Mouse (Mus musculus) thymus, postnatal 0 days (tissue): Measurements from ENCODE around the gene Olfr221. TPM values are rescaled to one million over a fixed set of nuclear protein-coding genes. Genes with fewer than 3 reads are reported as not detected.

ENCODE experiments used
- DNase-seq: peaks from one replicate; pipeline ENCODE4 v3.0.0-alpha.2; 2015; ENCODE audit warnings: low spot score
- polyA plus RNA-seq: library from polyadenylated mRNA; unstranded; fragments of >200 nt; fragmentation: Nextera tagmentation; extraction: Ambion mirVana; gene quantifications from 2 replicates; pipeline ENCODE4 v1.2.1, GENCODE M21; 2015

Gene Olfr221
- polyA plus RNA-seq, 1 experiment from 2014 or later, result not detected

DNA sequence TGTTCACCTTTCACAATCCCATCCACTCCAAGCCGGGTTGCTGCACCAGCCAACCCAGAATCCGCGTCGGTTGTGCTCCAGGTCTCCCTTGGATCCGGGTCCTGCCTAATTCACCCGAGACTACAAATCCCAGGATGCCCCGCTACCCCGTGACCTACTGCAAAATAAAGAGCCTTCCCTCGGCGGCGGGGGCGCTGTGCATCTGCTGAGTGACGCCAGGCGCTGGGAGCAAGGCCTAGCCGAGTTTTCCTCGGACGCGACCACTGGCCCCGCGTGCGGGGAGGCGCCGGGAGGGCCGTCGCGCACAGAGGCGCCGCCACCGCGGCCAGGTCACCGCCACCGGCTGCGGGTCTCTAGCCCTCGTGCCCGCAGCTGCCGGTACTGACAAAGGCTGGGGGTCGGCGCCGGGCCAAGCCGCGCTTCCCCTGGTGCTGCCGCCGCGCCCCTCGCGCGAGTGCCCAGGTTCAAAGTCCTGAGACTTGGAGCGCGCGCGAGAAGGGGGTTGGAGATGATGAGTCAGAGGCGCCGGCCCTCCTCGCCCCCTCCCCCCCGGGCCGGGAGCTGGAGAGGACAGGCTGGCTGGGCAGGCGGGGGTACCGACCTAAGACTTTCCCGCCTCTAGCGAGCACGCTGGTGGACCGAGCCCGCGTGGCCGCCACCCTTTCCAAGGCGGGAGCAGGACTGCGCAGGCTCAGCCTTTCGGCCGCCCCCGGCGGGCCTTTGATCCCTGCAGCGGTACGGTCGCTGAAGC is 22.5 kb downstream of the Olfr221 start:
- DNase-seq, result peak; percentile 98

DNA sequence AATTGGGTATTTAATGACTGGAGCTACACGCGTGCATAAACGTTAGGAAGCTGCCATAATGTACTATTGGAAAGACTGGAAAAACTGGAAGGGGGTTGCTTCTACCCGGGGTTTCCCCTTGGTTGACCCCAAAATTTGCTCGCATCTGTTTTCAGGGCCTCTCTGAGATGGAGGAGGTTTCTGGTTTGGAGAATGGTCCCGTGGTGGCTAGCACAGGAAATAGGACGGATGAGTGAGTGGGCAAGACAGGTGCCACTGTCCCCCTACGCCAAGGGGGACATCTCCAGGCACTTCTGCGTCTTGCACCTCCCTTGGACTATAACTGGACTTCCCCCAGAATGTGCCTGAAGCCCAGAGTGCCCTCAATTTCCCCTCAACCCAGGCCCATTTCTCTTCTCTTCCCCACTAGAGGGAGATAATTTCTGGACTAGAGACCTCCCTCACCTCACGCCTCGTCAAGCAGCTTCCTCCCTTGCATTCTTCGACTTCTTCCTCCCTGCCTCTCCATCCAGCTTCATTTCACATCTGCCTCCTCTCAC is 23.1 kb downstream of the Olfr221 start:
- no peak for DNase-seq

DNA sequence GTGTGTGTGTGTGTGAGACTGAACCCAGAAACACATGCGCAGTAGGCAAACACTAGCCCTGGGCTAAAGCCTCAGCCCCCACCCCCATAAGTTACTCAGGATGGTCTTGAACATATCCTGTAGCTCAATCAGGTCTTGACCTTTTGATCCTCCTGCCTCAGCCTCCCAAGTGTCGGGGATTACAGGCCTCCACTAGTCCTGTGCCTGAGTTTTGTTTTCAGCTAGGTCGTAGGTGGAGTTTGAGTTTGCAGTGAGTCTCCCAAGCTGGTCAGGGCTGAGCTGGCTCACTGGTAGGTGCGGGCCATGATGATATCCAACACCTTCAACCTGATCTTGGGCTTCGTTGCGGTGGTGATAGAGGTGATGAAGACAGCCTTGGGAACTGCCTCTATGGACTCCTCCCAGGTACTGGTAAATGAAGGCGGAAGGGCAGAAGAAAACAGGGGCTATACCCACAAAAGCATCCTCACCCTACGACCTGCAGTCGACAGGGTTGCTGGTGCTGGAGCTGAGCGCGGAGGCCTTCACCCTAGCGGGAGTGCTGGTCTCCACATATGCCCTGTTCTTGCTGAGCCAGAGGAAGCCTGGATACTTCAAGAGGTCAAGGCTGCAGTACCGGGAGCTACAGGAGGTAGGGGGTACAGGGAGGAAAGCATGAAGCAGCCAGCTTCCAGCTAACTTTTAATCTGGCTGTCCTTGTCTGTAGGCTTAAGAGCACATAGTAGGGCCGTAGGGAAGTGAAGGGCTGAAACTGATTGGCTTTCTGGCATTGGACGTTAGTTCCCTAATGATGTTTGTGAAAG is 23.8 kb downstream of the Olfr221 start:
- no peak for DNase-seq

DNA sequence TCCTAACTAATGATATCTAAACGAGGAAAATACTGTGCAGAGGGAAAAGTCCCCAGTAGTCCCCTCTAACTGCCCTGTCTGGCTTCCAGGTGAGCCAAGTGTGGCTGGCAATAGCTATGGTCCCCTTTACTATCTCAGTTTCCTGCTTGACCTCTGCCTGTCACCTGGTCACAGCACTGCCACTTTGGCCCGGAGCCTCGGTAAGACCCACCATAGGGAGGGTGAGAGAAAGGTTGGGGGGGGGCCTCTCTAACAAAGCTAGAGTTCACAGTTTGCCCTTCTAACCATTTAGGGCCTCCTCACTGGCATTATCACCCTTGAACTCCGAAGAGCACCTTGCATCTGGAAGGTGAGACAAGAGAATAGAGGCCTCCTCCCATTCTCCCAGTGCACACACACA is 24.6 kb downstream of the Olfr221 start:
- no peak for DNase-seq

DNA sequence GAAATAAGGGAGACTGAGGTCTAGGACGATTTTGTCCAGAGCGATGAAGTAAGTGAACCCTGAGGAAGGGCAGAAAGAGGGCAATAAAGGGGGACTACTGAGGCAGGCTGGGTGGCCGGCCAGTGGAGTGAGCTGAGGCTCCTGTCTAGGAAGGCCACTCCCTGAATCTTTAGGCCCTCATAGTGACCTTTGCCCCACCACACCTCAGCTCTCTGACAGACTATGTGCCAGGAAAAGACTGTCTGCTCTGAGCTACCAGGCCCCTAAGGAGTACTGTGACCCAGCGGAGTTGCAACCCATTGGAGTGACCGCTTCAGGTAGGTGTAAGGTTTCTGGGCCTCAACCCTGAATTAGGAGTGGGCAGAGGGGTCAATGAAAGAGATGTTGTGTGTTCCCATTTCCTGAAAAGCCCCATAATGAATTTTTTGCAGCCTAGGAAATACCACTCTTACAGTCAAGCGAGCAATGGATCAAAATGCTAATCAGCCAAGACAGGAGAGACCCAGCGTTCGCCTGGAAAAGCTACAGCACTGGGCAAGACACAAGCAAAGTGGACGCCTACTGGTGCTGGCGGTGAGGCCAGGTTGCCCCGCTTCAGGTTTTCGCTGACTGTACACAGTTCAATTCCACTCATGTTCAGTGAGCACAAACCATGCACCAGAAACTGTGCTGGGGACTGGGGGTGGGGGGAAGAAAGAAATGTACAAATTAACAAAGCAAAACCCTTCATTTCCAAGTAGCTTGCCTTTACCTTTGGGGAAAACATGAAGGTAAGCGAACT is 25.4 kb downstream of the Olfr221 start:
- no peak for DNase-seq

DNA sequence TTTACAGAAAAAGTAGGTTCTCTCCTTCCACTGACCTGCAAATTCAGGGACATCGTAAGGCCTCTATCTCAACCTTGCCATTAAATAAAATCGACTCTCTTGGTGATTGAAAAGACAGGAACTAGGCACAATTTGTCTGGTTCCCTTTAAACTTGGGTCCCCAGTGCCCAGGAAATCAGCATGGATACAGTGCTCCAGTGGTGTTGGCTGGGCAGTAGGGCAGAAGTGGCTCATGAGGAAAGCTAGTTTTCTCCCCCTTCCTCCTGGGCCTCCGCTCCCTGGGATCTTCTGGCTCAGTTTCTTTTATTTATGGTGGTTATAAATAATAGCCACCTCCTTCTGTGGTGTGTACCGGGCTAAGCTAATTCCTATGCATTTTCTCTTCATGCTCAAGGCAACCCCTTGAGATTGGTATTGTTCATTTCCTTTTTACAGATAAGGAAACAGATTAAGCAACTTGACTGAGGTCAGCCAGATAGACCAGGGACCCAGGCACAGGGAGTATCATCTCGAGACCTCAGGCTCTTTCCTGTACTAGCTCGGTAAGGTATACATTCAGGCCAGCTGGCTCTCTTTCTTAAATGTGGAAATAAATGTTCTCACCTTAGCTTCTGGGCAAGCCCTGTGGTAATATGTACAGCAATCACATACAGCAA is 26.7 kb downstream of the Olfr221 start, which contains the start of gene Tmem253:
Gene Tmem253 (plus strand): TSS at position 214 of the 656 bp plus-strand sequence.
- no peak for DNase-seq

DNA sequence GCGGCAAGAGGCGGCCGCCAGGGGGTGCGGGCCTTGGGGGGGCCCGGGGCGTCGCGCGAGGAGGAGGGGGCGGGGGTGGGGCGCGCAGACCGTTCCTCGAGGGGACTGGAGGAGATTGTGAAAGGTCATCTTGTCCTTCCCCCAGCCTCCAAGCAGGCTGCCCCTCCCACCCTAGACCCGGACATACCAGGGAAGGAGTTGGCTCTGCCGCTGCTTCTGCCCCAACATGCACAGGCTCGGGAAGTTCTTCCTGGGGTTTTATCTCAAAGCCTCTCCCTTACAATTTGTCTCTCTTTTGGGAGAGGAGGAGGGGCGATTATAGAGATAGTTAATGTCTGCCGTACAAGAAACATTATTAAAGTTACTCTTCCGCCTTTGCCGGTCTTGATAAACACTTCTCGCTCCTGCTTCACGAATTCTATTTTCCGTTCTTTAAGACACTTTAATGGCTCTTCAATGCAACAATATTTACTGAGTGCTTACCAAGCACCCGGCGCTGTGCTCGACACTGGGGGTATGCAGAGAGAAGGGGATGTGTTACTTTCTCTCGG is 27.4 kb downstream of the Olfr221 start:
- DNase-seq, result peak; percentile 61

DNA sequence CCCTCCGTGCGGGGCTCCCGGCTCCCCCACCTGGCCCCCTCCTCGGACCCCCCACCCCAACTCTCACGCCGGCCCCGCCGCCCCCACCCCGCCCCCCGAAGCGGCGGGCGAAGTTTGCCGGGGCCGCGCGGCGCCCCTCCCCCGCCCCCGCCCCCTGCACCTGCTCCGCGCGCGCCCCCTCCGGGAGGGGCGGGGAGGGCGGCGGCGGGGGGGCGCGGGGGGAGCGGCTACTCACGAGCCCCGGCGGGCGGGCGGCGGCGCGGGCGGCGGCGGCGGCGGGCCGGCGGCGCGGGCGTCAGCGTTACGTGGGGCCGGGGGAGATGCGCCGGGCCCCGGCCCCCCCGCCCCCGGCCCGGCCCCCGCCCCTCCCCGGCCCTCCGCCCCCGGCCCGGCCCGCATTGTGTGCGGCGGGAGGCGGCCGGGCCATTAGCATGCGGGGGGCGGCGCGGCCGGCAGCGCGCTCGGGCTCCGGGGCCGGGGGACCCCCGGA is 27.9 kb downstream of the Olfr221 start:
- DNase-seq, result no peak

DNA sequence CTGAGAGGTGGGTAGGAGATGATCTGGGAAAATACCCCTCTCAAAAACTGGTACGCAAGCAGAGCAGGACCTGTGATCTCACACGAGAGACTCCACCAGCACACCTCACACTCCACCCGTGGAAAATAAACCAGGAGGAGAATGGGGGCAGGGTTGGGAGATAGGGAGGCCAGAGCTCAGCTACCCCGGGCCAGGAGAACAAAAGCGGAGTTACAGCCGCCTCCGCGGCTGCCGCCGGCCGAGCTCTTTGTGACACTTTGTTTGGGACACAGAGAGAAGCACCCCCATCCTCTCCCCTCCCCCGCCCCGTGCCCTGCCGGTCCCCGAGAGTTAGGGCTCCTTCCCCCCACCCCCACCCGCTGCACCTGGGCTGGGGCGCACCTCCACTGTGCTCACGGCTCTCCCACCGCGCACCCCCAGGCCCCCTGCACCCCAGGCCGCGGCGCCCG is 28.5 kb downstream of the Olfr221 start:
- DNase-seq, result peak; percentile 83

DNA sequence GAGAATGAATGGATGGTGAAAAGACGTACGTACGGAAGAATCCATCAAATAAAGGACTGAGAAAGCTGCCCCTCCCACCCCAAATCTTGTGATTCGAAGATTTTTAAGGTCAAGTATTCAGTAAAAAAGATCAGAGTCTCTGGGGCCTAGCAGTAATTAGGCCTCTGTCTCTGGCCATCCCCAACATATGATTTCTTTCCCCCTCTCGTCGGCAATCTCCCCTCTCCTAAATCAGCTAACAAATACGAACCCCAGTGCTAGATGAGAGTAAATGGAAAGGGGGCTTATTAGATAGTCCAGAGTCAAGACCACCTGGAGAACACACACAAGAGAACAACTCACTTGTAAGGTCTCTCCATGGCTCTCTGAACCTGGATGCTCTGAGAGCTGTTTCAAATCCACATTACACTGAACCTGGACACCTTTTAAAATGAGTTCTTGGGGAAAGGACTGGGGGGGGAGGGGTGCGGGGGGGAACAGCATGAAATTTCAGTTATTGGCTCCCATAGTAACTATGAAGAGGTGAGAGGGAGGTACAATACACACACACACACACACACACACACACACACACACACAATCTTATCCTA is 29.1 kb downstream of the Olfr221 start:
- DNase-seq, result no peak

DNA sequence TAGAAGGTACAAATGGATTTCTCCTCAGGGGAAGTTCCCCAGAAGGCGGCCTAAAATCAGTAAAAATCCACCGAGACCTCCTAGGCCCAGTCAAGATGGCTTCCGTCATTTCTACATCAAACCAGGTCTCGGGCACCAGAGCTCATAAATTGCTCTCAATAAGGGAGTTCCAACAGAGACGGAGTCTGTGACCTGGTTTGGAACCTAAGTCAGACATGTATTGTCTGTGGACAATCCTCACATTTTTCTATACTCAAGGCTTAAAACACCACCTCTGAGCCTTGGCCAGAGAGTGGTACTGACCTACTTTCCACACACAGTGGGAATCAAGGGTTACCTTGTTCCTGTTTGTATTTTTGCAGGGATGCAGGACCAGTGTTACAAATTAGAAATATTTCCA is 29.7 kb downstream of the Olfr221 start:
- no peak for DNase-seq

DNA sequence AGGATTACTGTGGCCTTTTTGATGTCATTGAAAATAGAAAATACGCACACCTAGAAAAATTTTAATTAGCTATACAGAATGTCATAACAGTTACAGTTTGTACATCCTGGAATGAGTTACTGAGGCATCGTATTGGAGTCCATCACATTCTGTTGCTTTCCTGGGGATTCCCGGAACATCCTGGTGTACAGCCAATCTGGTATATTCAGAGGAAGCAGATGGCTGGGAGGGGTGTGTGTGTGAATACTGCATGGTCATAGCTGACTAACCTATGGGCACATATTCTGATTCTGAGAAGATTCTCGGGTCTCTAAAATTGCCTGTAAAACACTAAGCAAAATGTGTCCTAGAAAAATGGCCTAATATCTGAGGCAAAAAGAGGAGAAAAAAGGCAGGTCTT is 30.2 kb downstream of the Olfr221 start:
- no peak for DNase-seq

DNA sequence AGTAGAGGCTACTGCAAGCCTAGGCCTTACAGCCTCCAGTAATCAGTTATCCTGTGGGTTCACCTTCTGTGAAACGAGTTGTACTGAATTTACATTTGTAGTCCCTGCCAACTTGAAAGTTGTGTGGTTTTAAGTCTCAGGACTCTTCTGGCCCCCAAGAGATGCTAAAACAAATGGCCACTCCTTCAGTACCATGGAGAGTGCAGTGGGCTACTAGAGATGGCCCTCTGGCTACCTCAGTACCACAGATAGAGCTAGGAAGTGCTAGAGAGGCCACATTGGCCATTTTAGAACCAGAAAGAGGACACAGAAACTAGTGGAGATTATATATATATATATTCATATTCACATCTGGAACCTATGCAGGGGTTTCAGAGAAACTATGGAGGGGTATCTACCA is 30.6 kb downstream of the Olfr221 start:
- DNase-seq, result no peak

DNA sequence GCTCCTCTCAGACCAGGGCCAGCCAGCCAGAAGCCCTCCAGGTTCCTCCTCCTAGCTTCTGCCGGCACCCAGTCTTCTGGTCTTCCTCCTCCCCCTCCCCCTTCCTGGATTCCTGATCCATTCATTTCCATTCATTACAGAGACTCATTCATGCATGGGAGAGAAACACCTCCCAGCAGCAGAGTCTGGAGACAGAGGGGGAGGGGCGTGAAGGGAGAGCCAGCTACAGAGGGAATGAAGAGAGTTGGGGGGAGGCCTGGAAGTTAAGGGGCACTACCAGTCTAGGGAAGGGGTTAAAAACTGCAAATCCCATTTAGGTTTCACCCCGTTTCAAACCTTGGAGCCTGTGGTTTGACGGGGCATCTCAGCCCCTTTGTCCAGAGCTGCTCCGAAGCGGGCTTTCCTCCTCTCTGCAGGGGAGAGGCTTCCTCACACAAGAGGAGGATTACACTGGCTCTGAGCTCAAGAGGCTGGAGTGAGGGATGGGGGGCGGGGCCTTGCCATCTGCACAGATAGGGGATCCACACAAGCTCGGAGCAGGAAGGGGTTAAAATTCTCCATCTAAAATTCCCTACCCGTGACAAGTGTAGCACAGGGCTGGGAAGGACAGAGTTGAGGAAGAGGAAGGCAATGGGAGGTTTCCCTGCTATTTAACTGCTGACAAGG is 31.7 kb downstream of the Olfr221 start:
- DNase-seq, result no peak

DNA sequence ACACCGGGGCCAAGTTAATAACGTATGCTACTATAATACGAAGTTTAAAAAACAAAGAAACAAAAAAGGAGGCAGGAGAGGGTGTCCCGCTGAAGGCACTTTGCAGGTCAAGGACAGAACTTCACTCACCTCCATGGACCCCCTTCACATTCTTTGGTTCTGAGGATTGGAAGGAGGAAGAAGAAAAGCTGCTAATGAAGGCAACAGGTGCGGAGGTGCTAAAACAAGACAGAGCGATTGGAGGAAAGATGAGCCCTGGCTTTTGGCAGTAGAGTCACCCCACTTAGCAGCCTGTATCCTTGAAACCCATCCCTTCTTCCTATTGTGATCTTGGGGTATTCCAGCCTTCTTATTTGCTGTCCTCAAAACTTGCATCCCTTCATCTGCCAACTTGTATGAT is 32.4 kb downstream of the Olfr221 start:
- DNase-seq, result no peak

DNA sequence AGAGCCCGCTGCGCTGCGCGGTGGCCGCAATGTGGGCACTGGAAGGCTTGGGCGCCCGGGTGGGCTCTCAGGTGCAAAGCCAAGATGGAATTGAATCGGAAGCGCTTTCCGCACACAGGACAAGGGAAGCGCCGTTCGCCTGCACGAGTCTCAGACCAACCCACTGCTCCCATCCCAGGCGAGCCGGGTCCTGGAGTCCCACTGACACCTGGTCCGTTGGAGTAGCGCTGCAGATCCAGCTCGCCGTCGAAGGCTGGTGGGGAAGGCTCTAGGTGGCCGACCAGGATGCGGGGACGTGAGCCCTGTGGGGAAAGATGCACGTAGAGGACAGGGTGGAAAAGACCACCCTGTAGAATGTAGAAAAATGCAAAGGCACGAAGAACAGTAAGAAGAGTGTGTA is 32.9 kb downstream of the Olfr221 start:
- DNase-seq, result no peak

DNA sequence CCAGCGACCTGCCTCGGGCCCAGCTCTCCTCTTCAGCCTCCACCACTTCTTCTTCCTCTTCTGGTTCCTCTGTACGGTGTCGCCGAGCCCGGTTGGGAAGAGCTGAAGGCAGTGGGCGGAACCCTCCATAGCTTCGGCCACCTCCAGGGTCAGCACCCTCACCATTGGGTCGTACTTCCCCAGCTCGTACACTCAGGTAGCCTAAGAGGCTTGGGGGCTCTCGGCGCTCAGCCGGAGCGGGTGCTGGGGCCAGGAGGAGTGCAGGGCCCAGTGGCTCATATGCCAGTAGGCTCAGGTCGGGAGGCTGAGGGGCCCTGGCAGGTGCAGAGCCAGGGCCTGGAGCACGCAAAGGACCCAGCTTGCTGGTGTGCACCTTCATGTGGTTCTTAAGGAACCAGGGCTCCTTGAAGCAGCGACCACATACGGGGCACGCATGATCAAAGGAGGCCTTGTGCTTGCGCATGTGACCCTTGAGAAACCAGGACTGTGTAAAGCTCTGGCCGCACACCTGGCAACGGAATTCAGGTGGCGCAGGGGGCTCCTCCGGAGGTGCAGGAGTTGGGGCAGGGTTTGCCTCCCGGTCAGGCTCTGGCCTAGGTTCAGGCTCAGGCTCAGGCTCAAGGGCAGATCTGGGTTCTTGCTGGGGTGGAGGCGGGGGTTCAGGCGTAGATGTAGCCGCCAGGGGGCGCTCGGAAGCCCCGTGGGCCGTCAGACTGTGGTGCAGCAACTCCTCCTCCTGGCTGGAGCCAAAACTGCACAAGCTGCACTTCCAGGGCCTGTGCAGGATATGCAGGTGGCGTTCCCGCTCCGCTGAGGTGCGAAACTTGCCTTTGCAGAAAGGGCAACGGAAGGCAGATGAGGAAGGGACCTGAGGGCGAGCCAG is 33.7 kb downstream of the Olfr221 start:
- peak; percentile 97 for DNase-seq

DNA sequence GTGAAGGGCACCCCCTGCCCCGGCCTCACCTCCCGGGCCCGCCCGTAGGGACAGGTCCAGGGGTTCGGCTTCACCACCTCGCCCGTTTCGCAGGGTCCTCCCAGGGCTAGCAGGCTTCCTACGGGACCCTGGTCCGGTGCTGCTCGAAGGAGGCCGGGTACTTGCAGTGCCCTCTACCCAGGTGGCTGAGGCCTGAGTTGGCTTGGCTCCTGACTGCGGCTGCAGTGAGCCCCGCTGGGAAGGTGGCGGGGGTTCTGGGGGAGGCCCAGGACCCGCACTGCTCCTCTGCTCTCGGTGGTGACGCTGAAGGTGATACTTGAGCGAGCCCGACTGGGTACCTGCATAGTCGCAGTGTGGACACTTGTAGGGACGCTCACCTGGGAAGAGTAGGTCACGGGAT is 35.5 kb downstream of the Olfr221 start:
- no peak for DNase-seq

DNA sequence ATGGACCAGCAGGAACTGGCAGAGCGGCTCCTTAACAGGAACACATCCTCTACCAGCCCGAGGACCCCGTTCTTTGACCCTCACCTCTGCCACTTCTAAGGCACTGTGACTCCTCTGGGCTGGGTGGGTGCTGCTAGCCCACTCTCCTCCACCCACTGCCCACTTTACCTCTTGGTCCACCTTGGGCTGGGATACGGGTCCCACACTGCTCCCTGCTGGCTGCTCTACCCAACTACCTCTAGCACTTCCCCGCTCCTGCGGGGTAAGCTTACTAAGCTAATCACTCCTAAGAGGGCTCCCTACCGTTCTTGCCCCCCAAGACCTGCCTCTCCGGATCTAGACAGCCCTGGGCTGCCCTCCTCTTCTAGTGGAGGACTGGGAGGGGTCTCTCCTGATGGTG is 36.0 kb downstream of the Olfr221 start:
- peak; percentile 43 for DNase-seq
